Comparison of ENCODE assay signal across 10 mouse cellular contexts in the genomic region with DNA sequence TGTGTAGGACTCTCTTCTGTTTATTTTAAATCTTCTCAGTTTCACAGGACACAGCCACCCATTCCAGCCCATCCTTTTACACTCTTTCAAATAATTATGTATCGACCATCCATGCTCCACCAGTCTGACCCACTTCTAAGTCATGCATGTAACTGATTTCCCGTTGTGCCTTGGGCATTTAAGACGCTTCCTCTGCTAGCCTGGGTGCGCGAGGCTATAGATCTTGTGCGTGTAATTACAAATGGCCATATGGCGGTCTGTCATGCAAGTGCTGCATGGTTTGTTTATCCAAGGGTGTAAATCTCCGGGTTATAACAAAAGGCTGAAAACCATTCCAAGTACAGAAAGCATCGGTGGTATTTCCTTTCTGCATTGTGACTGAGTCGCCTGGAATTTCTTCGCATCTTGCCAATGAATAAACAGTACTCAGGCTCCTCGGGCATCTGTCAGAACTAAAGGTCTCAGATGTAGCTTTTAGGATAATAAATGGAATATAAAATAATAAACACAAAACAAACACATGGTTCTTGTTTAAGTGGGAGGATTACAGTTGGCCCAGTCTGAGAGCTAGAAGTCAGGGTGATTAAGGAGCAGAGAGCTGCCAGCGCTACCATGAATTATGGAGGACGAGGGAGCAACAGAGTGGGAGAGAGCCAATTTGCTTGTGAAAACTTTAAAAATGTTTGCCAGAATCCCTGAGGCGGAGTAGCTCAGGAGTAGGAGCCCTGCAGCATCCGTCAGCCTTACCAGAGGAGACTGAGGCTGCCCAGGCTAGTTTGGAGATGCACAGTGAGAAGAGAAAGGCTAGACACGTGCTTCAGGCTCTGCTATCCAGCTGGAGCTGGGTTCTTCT. TPM values are rescaled to one million over a fixed set of nuclear protein-coding genes. Genes with fewer than 3 reads are reported as not detected.
DNase-seq lines count a peak whose midpoint lies in the region; ATAC-seq lines count a peak whose summit lies in the region.
"Had no signal": no experiment of that assay in that cellular context is flagged by ENCODE, and none has a peak within 500 bp of the region (broad histone marks: within the 10 kb centered on the region; RNA-seq: fewer than 3 reads in every experiment).

No protein-coding gene starts in this region.

- peaks cover 10% of the 10 kb centered on the region; the same call in 1 of the 2 replicates for H3K4me1 ChIP-seq in embryonic facial prominence, embryonic 12.5 days
- peaks cover 4% of the 10 kb centered on the region; the same call in 1 of the 2 replicates for H3K4me1 ChIP-seq in intestine, embryonic 16.5 days (ENCODE audit: control insufficient read depth, insufficient read depth, low read length)

- H3K36me3 ChIP-seq in embryonic facial prominence, embryonic 12.5 days = no peaks in the 10 kb centered on the region
- H3K36me3 ChIP-seq in intestine, embryonic 16.5 days (ENCODE audit: control insufficient read depth, insufficient read depth, low read length) = no peaks in the 10 kb centered on the region

- DNase-seq in kidney, adult 18-20 months = peak; percentile 3
- DNase-seq in kidney, adult 11 months = no peak
- DNase-seq in lung, postnatal 14 days = peak; percentile 16
- DNase-seq in c-Kit-positive CD71-positive TER-119-positive erythroid progenitor cells, embryonic 14.5 days (ENCODE audit: low spot score) = no peak
- DNase-seq in adrenal gland, adult 18-20 months (ENCODE audit: low spot score in 2 of 2) = no peak

- 30% methylated on average over 17 of the region's 17 CpGs for WGBS in embryonic facial prominence, embryonic 12.5 days
- 27% methylated on average over 17 of the region's 17 CpGs for WGBS in intestine, embryonic 16.5 days

- no peaks in the 10 kb centered on the region for H3K9me3 ChIP-seq in embryonic facial prominence, embryonic 12.5 days
- no peaks in the 10 kb centered on the region for H3K9me3 ChIP-seq in intestine, embryonic 16.5 days (ENCODE audit: control insufficient read depth, low read length)

- H3K27me3 ChIP-seq in embryonic facial prominence, embryonic 12.5 days = no peaks in the 10 kb centered on the region
- H3K27me3 ChIP-seq in intestine, embryonic 16.5 days (replicated peaks; ENCODE audit: control insufficient read depth, insufficient read depth, low read length) = no peaks in the 10 kb centered on the region
- H3K27me3 ChIP-seq: Patski had no signal

- H3K4me2 ChIP-seq in embryonic facial prominence, embryonic 12.5 days (replicated peaks) = peak overlapping the region; percentile 21; the same call in 1 of the 2 replicates
- H3K4me2 ChIP-seq in intestine, embryonic 16.5 days (ENCODE audit: low read depth, low read length) = no peak overlapping the region

- no peak overlapping the region for H3K9ac ChIP-seq in embryonic facial prominence, embryonic 12.5 days
- H3K9ac ChIP-seq in intestine, embryonic 16.5 days (ENCODE audit: low read depth, low read length) = no peak overlapping the region

- peak overlapping the region; percentile 69 for H3K27ac ChIP-seq in embryonic facial prominence, embryonic 12.5 days
- H3K27ac ChIP-seq in intestine, embryonic 16.5 days (ENCODE audit: low read length) = peak overlapping the region; percentile 58

- H3K4me3 ChIP-seq in embryonic facial prominence, embryonic 12.5 days = no peak overlapping the region
- no peak overlapping the region for H3K4me3 ChIP-seq in intestine, embryonic 16.5 days (ENCODE audit: low read length)

- peak; percentile 38 for ATAC-seq in embryonic facial prominence, embryonic 12.5 days (ENCODE audit: insufficient number of reproducible peaks, insufficient read depth, low FRiP score, low TSS enrichment)
- ATAC-seq in intestine, embryonic 16.5 days = peak; percentile 80
- no peak for ATAC-seq in granulocyte monocyte progenitor cell, adult 5-6 weeks (replicated peaks; ENCODE audit: poor library complexity, severe bottlenecking)
- ATAC-seq: Patski had no signal

RNA-seq across cellular contexts. Expression of a gene that starts 24.6 kb away (rescaled TPM):
- polyA plus RNA-seq in embryonic facial prominence, embryonic 12.5 days (2016; fragmentation: Nextera tagmentation; extraction: Ambion mirVana) = 0.45 and 0.58 TPM in 2 replicates
- polyA plus RNA-seq in intestine, embryonic 16.5 days (2015; fragmentation: Nextera tagmentation; extraction: Ambion mirVana) = 0.69 and 0.71 TPM in 2 replicates
- not detected in 2 replicates for total RNA-seq in granulocyte monocyte progenitor cell, adult 5-6 weeks (2014; fragmentation: Nextera tagmentation)
- not detected in 2 replicates for total RNA-seq in granulocyte monocyte progenitor cell, adult 5-6 weeks (2017)
- under 1 TPM in 1 of 2 experiments, not detected in 1; 0.96 TPM for total RNA-seq in adrenal gland, adult 18-20 months (2021)
- polyA plus RNA-seq: Patski had no signal

RNA-seq across cellular contexts. Expression of a gene that starts 40.6 kb away (rescaled TPM):
- polyA plus RNA-seq in embryonic facial prominence, embryonic 12.5 days (2016; fragmentation: Nextera tagmentation; extraction: Ambion mirVana) = 4.7 and 6.4 TPM in 2 replicates
- polyA plus RNA-seq in intestine, embryonic 16.5 days (2015; fragmentation: Nextera tagmentation; extraction: Ambion mirVana) = 4.2 and 5.4 TPM in 2 replicates
- 7.0 and 7.4 TPM in 2 replicates for total RNA-seq in granulocyte monocyte progenitor cell, adult 5-6 weeks (2014; fragmentation: Nextera tagmentation)
- 3.9 and 5.9 TPM in 2 replicates for total RNA-seq in granulocyte monocyte progenitor cell, adult 5-6 weeks (2017)
- 1 to 10 TPM; 3.3 to 6.0 TPM for total RNA-seq in adrenal gland, adult 18-20 months (2021)

RNA-seq across cellular contexts. Expression of a gene that starts 40.6 kb away (rescaled TPM):
- polyA plus RNA-seq in embryonic facial prominence, embryonic 12.5 days (2016; fragmentation: Nextera tagmentation; extraction: Ambion mirVana) = 4.6 and 4.9 TPM in 2 replicates
- polyA plus RNA-seq in intestine, embryonic 16.5 days (2015; fragmentation: Nextera tagmentation; extraction: Ambion mirVana) = 3.9 and 4.3 TPM in 2 replicates
- total RNA-seq in granulocyte monocyte progenitor cell, adult 5-6 weeks (2014; fragmentation: Nextera tagmentation) = 2.4 and 3.2 TPM in 2 replicates
- 0.73 and 1.0 TPM in 2 replicates for total RNA-seq in granulocyte monocyte progenitor cell, adult 5-6 weeks (2017)
- 10 to 100 TPM in 1 of 2 experiments, 1 to 10 TPM in 1; 3.6 to 10.9 TPM for total RNA-seq in adrenal gland, adult 18-20 months (2021)

RNA-seq across cellular contexts. Expression of a gene that starts 47.4 kb away (rescaled TPM):
- polyA plus RNA-seq in embryonic facial prominence, embryonic 12.5 days (2016; fragmentation: Nextera tagmentation; extraction: Ambion mirVana) = 0.06 and 0.13 TPM in 2 replicates
- polyA plus RNA-seq in intestine, embryonic 16.5 days (2015; fragmentation: Nextera tagmentation; extraction: Ambion mirVana) = 0.04 and 0.17 TPM in 2 replicates
- total RNA-seq in granulocyte monocyte progenitor cell, adult 5-6 weeks (2014; fragmentation: Nextera tagmentation) = 0.06 TPM in 1 of 2 replicates, not detected in the other
- total RNA-seq in granulocyte monocyte progenitor cell, adult 5-6 weeks (2017) = not detected in 2 replicates
- under 1 TPM; 0.33 to 0.45 TPM for total RNA-seq in adrenal gland, adult 18-20 months (2021)
- polyA plus RNA-seq: large intestine, adult 2 months had no signal

Comparison
In these comparisons a context has a peak if more than half of its experiments do, and no peak if none do; other contexts are left out.
1. DNase-seq: peak in kidney, adult 18-20 months (single experiment) and lung, postnatal 14 days (single experiment); none in kidney, adult 11 months (single experiment), c-Kit-positive CD71-positive TER-119-positive erythroid progenitor cells, embryonic 14.5 days (single experiment) and adrenal gland, adult 18-20 months (0 of 2).